10 mouse cellular contexts compared by ENCODE assay signal in the genomic region with DNA sequence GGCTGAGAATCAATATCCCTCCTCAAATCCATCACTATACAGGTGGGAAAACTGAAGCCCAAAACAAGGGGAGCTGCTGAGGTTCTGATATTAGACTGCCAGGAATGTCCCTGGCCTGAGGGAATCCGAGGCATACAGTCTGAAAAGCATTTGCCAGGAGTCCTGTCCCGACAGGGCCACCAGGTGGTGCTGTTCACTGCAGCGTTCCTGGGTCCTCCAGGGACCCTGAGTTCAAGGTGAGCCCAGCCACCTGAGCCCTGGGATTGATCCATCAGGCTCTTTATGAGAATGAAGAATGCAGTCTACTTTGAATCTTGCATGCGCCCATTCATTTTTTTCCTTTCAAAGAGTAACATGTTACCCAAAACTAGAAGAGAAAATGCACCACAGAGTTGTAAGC. TPM values are rescaled to one million over a fixed set of nuclear protein-coding genes. Genes with fewer than 3 reads are reported as not detected.
DNase-seq lines count a peak whose midpoint lies in the region; ATAC-seq and TF ChIP-seq lines count a peak whose summit lies in the region.
"Had no signal": no experiment of that assay in that cellular context is flagged by ENCODE, and none has a peak within 500 bp of the region (broad histone marks: within the 10 kb centered on the region; RNA-seq: fewer than 3 reads in every experiment).

No protein-coding gene starts in this region.

- H3K36me3 ChIP-seq in E14TG2a.4 (ENCODE audit: insufficient read depth, low read length), result no peaks in the 10 kb centered on the region
- H3K36me3 ChIP-seq in limb, embryonic 11.5 days (ENCODE audit: control insufficient read depth, insufficient read depth, low read length), result no peaks in the 10 kb centered on the region
- H3K36me3 ChIP-seq: liver, embryonic 15.5 days had no signal

- no peak overlapping the region for H3K27ac ChIP-seq in layer of hippocampus, adult 2 months
- H3K27ac ChIP-seq in limb, embryonic 11.5 days (replicated peaks; ENCODE audit: low read depth, low read length), result no peak overlapping the region
- H3K27ac ChIP-seq: liver, embryonic 15.5 days had no signal

- TF ChIP-seq CTCF in layer of hippocampus, adult 2 months (conservative IDR thresholded peaks at IDR 0.05), result peak; percentile 78
- peak; percentile 89 for TF ChIP-seq CTCF in E14TG2a.4 (conservative IDR thresholded peaks at IDR 0.05; ENCODE audit: low read length)

- no peak overlapping the region for H3K4me3 ChIP-seq in layer of hippocampus, adult 2 months
- no peak overlapping the region for H3K4me3 ChIP-seq in E14TG2a.4 (replicated peaks; ENCODE audit: low read length)
- H3K4me3 ChIP-seq in limb, embryonic 11.5 days (ENCODE audit: low read depth, low read length), result no peak overlapping the region
- H3K4me3 ChIP-seq: liver, embryonic 15.5 days had no signal

- DNase-seq in layer of hippocampus, adult 2 months (ENCODE audit: low spot score in 2 of 2), result no peak
- DNase-seq in layer of hippocampus, adult 9-11 months, result no peak
- peak; percentile 33 for DNase-seq in NIH3T3 (ENCODE audit: low read depth)
- DNase-seq in limb, embryonic 11.5 days (ENCODE audit: low spot score), result peak; percentile 66
- no peak for DNase-seq in frontal cortex, postnatal 36 days (ENCODE audit: low spot score in 2 of 2)
- DNase-seq in layer of hippocampus, adult 8-10 months (ENCODE audit: low spot score in 2 of 2), result no peak

- no peak overlapping the region for H3K4me2 ChIP-seq in limb, embryonic 11.5 days (ENCODE audit: low read depth, severe bottlenecking)
- H3K4me2 ChIP-seq: liver, embryonic 15.5 days had no signal

- H3K9ac ChIP-seq in limb, embryonic 11.5 days (ENCODE audit: low read length), result no peak overlapping the region
- H3K9ac ChIP-seq: liver, embryonic 15.5 days had no signal

- ATAC-seq in limb, embryonic 11.5 days (ENCODE audit: insufficient number of reproducible peaks, low FRiP score, low TSS enrichment, low read depth), result no peak
- no peak for ATAC-seq in cerebellum, adult (ENCODE audit: insufficient number of reproducible peaks, low FRiP score, low TSS enrichment)

- no peaks in the 10 kb centered on the region for H3K9me3 ChIP-seq in E14TG2a.4 (ENCODE audit: low read length)
- no peaks in the 10 kb centered on the region for H3K9me3 ChIP-seq in limb, embryonic 11.5 days (ENCODE audit: control insufficient read depth, low read length)
- H3K9me3 ChIP-seq: liver, embryonic 15.5 days had no signal

- no peaks in the 10 kb centered on the region; the same call in 1 of the 2 replicates for H3K27me3 ChIP-seq in E14TG2a.4 (ENCODE audit: insufficient read depth, low read length)
- H3K27me3 ChIP-seq in limb, embryonic 11.5 days (ENCODE audit: control insufficient read depth, insufficient read depth, low read length), result no peaks in the 10 kb centered on the region
- H3K27me3 ChIP-seq: liver, embryonic 15.5 days had no signal

- no peaks in the 10 kb centered on the region for H3K4me1 ChIP-seq in E14TG2a.4 (replicated peaks; ENCODE audit: low read depth, low read length)
- no peaks in the 10 kb centered on the region for H3K4me1 ChIP-seq in limb, embryonic 11.5 days (ENCODE audit: control insufficient read depth, insufficient read depth, low read length)
- H3K4me1 ChIP-seq: liver, embryonic 15.5 days had no signal

- WGBS in limb, embryonic 11.5 days, result 36% methylated on average over 4 of the region's 4 CpGs

RNA-seq across cellular contexts. Expression of gene Allc, which starts 3.2 kb away (rescaled TPM):
- total RNA-seq in layer of hippocampus, adult 2 months (2021), result under 1 TPM; 0.32 to 0.56 TPM
- polyA plus RNA-seq in limb, embryonic 11.5 days (2014; fragmentation: Nextera tagmentation; extraction: Ambion mirVana), result not detected in 2 replicates
- under 1 TPM in 3 of 4 experiments, not detected in 1; 0.23 to 0.45 (median 0.36) TPM for total RNA-seq in layer of hippocampus, adult 8-10 months (2022)
- total RNA-seq: heart, postnatal 14 days had no signal
- polyA plus RNA-seq: liver, embryonic 15.5 days had no signal

RNA-seq across cellular contexts. Expression of gene Dcdc2c, which starts 26.9 kb away (rescaled TPM):
- under 1 TPM; 0.41 to 0.42 TPM for total RNA-seq in layer of hippocampus, adult 2 months (2021)
- not detected in 2 replicates for polyA plus RNA-seq in limb, embryonic 11.5 days (2014; fragmentation: Nextera tagmentation; extraction: Ambion mirVana)
- under 1 TPM; 0.20 to 0.43 (median 0.34) TPM for total RNA-seq in layer of hippocampus, adult 8-10 months (2022)
- polyA plus RNA-seq: liver, embryonic 15.5 days had no signal

RNA-seq across cellular contexts. Expression of gene Colec11, which starts 44.0 kb away (rescaled TPM):
- total RNA-seq in layer of hippocampus, adult 2 months (2021), result 1 to 10 TPM in 1 of 2 experiments, under 1 TPM in 1; 0.95 to 1.2 TPM
- 0.21 and 0.24 TPM in 2 replicates for polyA plus RNA-seq in limb, embryonic 11.5 days (2014; fragmentation: Nextera tagmentation; extraction: Ambion mirVana)
- under 1 TPM; 0.55 to 0.85 (median 0.62) TPM for total RNA-seq in layer of hippocampus, adult 8-10 months (2022)

RNA-seq across cellular contexts. Expression of gene Rps7, which starts 56.6 kb away (rescaled TPM):
- total RNA-seq in layer of hippocampus, adult 2 months (2021), result 100 to 1,000 TPM; 301 to 311 TPM
- 822 and 864 TPM in 2 replicates for polyA plus RNA-seq in limb, embryonic 11.5 days (2014; fragmentation: Nextera tagmentation; extraction: Ambion mirVana)
- 100 to 1,000 TPM; 245 to 375 (median 299) TPM for total RNA-seq in layer of hippocampus, adult 8-10 months (2022)

Comparison
In these comparisons a context has a peak if more than half of its experiments do, and no peak if none do; other contexts are left out.
1. DNase-seq: peak in NIH3T3 (single experiment) and limb, embryonic 11.5 days (single experiment); none in layer of hippocampus, adult 2 months (0 of 2), layer of hippocampus, adult 9-11 months (single experiment), frontal cortex, postnatal 36 days (0 of 2) and layer of hippocampus, adult 8-10 months (0 of 2).